Mouse (Mus musculus) cerebellum, adult 11 months (tissue): ENCODE measurements at regions not wholly inside any gene's neighbourhood (a gene's known extent, or its start where the extent isn't known, plus 50 kb on each side); places are given as distances from the start of the nearest gene placed in this dataset.
"Not testable (repeated sequence)": the region's sequence is repeated elsewhere in the genome, so short reads cannot be mapped to it uniquely, and the experiment has no call there.

Experiments
- DNase-seq: peaks from one replicate; pipeline ENCODE4 v3.0.0; 2022

DNA sequence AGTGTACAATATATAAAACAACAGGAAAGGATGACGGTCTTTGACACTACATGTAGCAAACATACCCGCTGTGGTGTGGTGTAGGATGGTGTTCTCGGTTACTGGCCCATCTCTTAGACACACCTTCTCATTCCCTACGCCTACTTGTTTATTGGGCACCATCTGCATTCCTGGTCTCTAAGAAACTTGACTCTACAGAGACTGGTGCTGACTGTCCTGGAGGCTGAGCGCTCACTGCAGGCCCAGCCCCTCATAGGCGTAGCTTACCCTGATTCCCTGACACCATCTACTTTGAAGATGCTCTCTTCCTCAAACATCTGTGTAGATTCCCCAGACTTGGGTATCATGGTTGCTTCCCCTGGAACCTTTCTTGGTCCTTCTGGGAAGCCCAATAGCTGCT lies 90.9 kb upstream of the Fam84a start:
- DNase-seq = not testable (repeated sequence)

DNA sequence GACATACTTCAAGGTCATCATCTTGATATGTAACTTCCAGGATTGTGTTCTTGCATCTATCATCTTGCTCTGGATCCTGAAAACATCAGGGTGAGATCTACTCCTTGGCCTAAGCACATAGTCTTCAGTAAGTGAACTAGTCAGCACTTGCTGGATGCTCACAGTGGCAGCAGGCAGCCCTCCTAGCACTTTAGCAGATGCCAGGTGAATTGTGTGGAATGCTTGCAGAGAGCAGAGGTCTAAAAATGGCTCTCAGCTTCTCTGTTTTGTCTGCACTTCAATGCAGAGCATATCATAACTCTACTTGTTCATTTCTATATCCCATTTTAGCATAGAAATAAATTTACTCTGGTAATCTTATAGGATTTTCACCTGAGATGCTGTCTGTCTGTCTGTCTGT lies 85.8 kb upstream of the Fam84a start:
- DNase-seq = no peak

- DNase-seq = no peak
Measured at GRCm38 (mm10) chr12:14235351-14235750, 83.5 kb upstream of the Fam84a start.

DNA sequence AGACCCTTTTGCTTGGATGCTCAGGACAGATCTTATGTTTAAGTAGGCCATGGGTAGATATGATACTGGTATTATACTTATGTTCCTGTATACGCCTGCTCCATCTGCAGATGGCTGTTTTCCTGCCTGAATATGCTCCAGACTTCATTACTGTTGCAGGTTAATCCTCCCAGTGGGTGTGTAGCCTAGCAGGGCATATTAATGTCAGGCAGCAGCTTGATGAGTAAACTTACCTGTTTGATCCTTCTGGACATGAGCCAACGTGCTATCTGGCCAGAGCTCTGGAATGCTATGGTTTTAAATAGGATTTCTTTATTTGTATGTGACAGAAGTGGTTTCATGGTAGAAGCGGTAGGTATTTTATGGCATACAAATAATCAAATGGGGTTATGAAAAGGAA lies 60.8 kb upstream of the Fam84a start:
- DNase-seq = no peak

DNA sequence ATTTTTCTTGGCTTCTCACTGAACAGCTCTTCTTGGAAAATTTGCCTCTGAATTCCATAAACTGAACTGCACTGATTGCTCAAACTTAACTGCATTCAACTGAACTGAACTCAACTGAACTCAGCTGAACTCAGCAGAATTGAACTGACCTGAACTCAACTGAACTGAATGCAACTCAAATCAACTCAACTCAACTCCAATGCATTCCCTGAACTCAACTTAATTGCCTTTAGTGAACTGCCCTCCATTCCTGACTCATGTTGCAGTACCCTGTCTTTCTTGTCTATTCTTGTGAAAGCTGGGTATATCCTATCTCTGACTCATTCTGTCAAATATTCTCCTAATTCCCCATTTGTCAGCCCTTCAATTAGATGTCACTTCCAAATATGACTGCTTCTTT lies 58.0 kb upstream of the Fam84a start:
- no peak for DNase-seq

DNA sequence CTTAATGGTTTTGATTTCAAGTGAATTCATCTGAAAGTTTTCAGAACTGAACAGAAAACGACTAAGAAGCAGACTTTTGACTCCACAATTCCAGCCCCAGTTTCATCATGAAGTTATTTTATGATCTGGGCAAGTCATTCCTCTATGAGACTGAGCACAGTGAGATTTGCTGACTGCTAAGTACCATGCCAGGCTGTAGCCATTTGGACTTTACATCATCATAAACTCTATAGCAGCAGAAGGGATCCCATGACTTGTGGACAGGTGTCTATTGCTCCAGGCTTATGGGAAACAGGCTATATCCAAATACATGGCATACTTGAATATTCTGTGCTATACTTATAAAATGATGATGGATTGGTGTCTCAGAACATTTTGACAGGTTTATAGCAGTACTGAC lies 55.4 kb upstream of the Fam84a start:
- no peak for DNase-seq

- DNase-seq = no peak
Measured at GRCm38 (mm10) chr12:14204491-14204890, 52.6 kb upstream of the Fam84a start.
